Mouse (Mus musculus): ENCODE measurements around the gene Popdc2. TPM values are rescaled to one million over a fixed set of nuclear protein-coding genes. Genes with fewer than 3 reads are reported as not detected.

The Popdc2 gene
- polyA plus RNA-seq, 1 experiment from 2014 or later = 15.4 TPM

DNA sequence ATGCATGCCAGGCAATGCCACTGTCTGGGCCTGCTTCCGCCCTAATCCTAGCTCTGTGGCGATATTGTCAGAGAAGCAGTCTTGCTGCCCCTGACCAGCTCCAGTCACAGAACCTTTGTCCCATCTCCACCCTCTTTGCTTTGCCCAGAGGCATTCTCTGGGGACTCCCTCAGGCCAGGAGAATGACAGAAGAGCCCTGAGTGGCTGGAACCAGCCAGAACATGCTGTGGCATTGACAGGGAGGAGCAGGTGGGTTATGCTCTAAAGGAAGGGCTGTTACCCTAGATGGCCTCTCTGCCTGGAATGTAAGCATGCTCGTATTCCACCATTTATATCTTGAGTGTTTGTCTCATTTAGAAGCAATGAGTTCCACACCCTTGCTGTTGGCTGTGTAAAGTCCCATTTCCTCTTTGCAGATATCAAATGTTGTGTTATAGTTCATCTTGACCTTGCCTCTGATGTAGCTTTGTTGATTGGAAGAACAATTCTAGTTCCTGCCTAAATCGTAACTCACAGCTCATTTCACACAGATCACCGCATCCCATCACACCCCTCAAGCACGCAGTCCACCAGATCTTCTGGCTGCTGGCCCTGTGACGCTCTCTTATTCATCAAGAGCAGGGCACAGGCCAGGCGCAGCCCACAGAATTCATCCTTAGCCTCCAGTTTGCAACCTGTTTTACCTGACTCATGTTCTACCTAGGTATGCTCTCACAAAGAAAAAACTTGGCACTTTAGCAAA is 8.8 kb downstream of the Popdc2 start:
- Histone ChIP-seq H3K4me2 (replicated peaks) (no peak overlapping the region), H3K4me1 (replicated peaks) (no peaks in the 10 kb centered on the region), H3K9ac (no peak overlapping the region), H3K27ac (no peak overlapping the region), H3K9me3 (no peaks in the 10 kb centered on the region), H3K36me3 (no peaks in the 10 kb centered on the region), H3K4me3 (replicated peaks) (no peak overlapping the region), H3K27me3 (replicated peaks) (no peaks in the 10 kb centered on the region)
- WGBS = 79% methylated on average over 8 of the region's 8 CpGs
- no peak for ATAC-seq

DNA sequence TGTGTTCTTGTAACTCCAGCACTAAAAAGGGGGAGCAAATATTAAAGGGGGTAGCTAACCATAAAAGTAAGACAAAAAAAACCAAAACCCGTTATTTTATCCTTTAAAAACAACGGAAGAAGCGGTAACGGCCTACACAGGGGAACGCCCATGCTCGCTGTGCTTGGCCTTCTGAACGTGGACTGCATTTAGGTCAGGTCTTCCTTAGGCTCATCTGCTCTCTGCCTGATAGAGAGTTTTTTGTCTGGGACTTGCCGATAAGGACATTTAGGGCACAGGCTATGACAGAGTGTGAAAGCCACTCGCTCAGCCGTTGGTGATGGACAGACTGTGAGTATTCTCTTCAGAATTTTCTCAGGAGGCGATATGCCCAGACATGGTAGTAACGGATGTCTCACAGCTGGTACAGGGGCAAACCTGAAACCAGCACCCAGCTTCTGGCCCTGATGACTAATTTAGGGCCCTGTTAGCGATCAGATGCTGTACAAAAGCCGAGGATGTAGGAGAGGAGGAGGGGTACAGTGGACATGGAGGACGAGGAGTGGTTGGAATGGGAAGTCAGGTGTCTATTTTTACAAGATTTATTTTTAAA is 9.8 kb downstream of the Popdc2 start:
- Histone ChIP-seq H3K27ac (no peak overlapping the region), H3K36me3 (no peaks in the 10 kb centered on the region), H3K4me1 (replicated peaks) (0 out of 2 replicates have a peak, but pooled peaks cover 4% of the 10 kb centered on the region), H3K4me3 (replicated peaks) (no peak overlapping the region), H3K9me3 (no peaks in the 10 kb centered on the region), H3K9ac (no peak overlapping the region), H3K4me2 (replicated peaks) (no peak overlapping the region), H3K27me3 (replicated peaks) (no peaks in the 10 kb centered on the region)
- WGBS = 90% methylated on average over 15 of the region's 15 CpGs
- ATAC-seq = peak; percentile 65; the same call in 1 of the 2 replicates

DNA sequence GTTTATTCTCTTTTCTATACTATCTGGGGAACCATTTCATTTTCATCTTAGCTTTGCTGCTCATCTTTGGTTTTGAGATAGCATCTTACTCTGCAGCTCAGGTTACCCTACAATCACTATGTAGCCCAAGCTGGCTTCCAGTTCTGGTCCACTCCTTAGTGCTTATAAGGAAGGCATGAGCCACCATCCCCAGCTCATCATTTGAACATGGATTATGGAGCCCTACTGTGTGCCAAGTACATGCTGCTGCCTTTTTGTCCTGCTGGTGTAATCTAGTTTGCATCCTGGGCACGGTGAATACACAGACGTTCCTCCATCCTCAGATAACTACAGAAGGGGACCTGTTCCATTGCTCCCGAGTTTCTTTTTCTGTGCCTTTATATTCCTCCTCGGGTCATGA is 10.9 kb downstream of the Popdc2 start:
- WGBS = 85% methylated on average over 4 of the region's 4 CpGs
- no peaks in the 10 kb centered on the region for H3K9me3 ChIP-seq
- H3K4me1 ChIP-seq (replicated peaks) = 0 out of 2 replicates have a peak, but pooled peaks cover 7% of the 10 kb centered on the region
- no peak overlapping the region for H3K4me3 ChIP-seq (replicated peaks)
- H3K36me3 ChIP-seq = no peaks in the 10 kb centered on the region
- H3K9ac ChIP-seq = no peak overlapping the region
- ATAC-seq = no peak
- H3K27ac ChIP-seq = no peak overlapping the region
- H3K4me2 ChIP-seq (replicated peaks) = no peak overlapping the region
- H3K27me3 ChIP-seq (replicated peaks) = no peaks in the 10 kb centered on the region

DNA sequence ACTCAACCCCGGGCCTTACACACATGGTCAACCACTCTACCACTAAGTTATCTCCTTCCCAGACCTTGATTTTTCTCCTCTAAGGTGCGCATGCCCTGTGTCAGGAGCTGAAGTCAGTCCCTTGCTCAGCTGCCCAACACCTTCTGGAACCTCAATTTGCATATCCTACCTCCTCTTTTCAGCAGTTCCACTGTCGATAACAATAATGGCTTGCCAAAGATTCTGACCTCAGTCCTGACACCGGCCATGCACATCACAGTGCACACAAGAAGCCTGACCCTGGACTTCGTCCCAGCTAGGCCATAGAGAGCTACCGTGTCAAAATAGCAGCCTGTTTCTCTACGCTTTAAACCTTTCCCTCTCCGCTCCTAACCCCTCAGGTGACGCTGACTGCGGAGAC is 11.4 kb downstream of the Popdc2 start:
- H3K4me3 ChIP-seq (replicated peaks) = no peak overlapping the region
- H3K36me3 ChIP-seq = no peaks in the 10 kb centered on the region
- no peak overlapping the region for H3K4me2 ChIP-seq (replicated peaks)
- 0 out of 2 replicates have a peak, but pooled peaks cover 7% of the 10 kb centered on the region for H3K4me1 ChIP-seq (replicated peaks)
- no peaks in the 10 kb centered on the region for H3K27me3 ChIP-seq (replicated peaks)
- WGBS = 80% methylated on average over 10 of the region's 10 CpGs
- H3K9me3 ChIP-seq = no peaks in the 10 kb centered on the region
- ATAC-seq = no peak
- no peak overlapping the region for H3K9ac ChIP-seq
- H3K27ac ChIP-seq = no peak overlapping the region

DNA sequence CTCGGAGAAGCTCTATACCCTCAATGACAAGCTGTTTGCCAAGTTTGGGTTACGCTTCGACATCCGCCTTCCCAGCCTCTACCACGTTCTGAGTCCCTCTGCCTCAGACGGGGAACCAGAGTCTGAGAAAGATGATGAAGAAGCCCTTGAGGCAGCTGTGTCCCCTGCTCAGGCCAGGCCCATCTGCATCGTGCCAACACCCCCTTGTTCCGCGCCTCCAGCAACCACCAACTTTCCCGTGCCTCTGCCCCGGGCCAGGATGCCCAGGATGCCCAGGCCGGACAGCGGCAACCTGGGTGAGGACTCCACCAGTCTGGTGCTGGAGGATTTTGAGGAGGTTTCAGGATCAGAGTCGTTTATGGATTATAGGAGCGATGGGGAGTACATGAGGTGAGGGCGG is 11.9 kb downstream of the Popdc2 start:
- H3K36me3 ChIP-seq = no peaks in the 10 kb centered on the region
- 84% methylated on average over 16 of the region's 16 CpGs for WGBS
- 0 out of 2 replicates have a peak, but pooled peaks cover 7% of the 10 kb centered on the region for H3K4me1 ChIP-seq (replicated peaks)
- no peak overlapping the region for H3K4me3 ChIP-seq (replicated peaks)
- no peak overlapping the region for H3K4me2 ChIP-seq (replicated peaks)
- no peaks in the 10 kb centered on the region for H3K9me3 ChIP-seq
- no peak overlapping the region for H3K27ac ChIP-seq
- no peaks in the 10 kb centered on the region for H3K27me3 ChIP-seq (replicated peaks)
- no peak for ATAC-seq
- H3K9ac ChIP-seq = no peak overlapping the region

DNA sequence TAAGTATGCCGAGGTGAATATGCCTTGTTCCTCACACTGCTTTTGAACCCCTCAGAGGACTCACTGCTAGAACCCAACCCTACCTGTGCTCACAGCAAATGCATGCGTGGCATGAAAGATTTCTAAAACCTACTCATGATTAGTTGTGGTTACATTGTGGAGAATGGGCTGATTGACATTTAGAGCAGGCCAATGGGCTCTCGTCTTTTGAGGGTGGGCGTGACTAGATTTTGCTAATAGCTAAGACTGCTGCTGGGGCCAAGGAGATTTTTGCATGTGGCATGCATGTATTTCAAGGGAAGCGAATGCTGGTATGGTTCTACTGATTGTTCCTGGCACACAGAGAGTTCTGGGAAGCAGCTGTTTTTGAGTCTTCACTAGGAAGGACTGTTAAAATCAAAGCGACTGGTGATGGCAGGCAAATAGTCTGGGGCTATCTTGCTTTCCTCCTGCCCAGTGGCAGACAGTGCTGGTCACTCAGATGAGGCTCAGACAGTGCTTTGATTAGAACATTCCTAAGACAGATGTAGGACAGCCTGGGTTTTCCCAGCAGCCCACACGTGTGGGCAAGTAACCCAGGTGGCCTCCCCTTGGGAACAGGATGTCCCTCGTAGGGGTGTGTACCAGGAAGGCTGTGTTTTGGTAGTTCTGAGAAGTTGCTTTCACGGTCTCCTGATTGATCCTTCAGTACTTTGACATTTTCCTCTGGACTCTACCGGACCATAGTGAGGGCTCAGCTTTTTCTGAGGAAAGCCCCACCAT is 12.6 kb downstream of the Popdc2 start:
- 83% methylated on average over 10 of the region's 10 CpGs for WGBS

DNA sequence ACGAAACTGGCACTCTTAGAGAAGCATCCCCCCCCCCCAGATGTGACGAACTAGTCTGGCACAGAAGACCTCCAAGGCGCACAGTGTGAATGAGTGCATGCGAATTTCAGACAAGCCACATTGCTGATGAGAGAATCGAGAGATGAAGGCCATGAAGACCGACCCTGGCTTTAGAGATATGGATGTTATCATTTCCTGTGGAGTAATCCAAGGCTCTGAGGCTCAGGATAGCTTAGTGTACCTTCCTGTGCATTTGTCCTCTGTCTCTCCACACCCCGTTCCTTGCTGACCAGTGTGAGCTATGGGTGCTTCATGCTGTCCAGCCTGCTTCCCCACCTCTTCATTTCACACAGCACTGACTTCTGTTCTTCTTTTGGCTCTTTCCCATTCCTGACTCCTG is 13.2 kb downstream of the Popdc2 start:
- H3K9ac ChIP-seq = no peak overlapping the region
- H3K4me3 ChIP-seq (replicated peaks) = no peak overlapping the region
- H3K36me3 ChIP-seq = no peaks in the 10 kb centered on the region
- 0 out of 2 replicates have a peak, but pooled peaks cover 11% of the 10 kb centered on the region for H3K4me1 ChIP-seq (replicated peaks)
- no peaks in the 10 kb centered on the region for H3K9me3 ChIP-seq
- no peaks in the 10 kb centered on the region for H3K27me3 ChIP-seq (replicated peaks)
- no peak overlapping the region for H3K27ac ChIP-seq
- no peak for ATAC-seq
- H3K4me2 ChIP-seq (replicated peaks) = no peak overlapping the region
- WGBS = 81% methylated on average over 7 of the region's 7 CpGs

More for the DNA sequence above, 12.6 kb downstream of the Popdc2 start:
- H3K27me3 ChIP-seq (replicated peaks) = no peaks in the 10 kb centered on the region
- H3K4me1 ChIP-seq (replicated peaks) = 0 out of 2 replicates have a peak, but pooled peaks cover 9% of the 10 kb centered on the region
- H3K36me3 ChIP-seq = no peaks in the 10 kb centered on the region
- no peak overlapping the region for H3K4me2 ChIP-seq (replicated peaks)
- no peak overlapping the region for H3K27ac ChIP-seq
- no peak for ATAC-seq
- H3K9ac ChIP-seq = no peak overlapping the region
- no peak overlapping the region for H3K4me3 ChIP-seq (replicated peaks)
- no peaks in the 10 kb centered on the region for H3K9me3 ChIP-seq

DNA sequence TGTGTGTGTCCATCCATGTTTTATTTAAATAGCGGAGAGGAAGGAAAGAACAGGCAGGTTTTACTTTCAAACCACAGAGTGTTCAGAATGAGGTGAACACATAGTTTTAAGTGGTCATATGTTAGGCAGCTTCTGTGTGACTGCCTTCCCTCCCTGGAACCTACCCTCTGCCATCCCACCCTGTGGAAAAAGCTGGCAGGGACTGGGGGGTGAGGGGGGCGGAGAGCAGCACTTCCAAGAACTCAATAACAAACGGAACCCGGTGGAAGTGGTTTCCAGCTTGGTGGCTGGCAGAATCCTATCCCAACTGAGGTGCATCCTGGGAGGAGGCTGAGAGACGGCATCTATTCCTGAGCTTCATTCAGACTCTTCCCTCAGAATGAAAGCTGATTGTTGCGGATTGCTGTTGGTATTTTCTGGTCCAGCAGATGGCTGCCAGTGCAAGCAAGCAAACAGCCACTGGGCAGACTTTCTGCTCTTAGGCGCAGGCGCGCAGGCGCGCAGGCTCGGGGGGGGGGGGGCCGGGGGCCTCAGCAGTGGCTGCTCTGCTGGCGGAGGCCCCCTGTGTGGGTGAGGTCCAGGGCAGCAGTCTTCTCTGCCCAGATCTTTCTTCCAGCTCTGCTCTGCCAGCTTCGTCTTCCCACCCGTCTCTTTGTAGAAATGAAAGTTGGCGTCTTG is 14.3 kb downstream of the Popdc2 start:
- H3K4me1 ChIP-seq (replicated peaks) = 0 out of 2 replicates have a peak, but pooled peaks cover 11% of the 10 kb centered on the region
- 32% methylated on average over 17 of the region's 17 CpGs for WGBS
- H3K27me3 ChIP-seq (replicated peaks) = no peaks in the 10 kb centered on the region
- H3K9me3 ChIP-seq = no peaks in the 10 kb centered on the region
- peak; percentile 81 for ATAC-seq
- peak overlapping the region; percentile 30 for H3K4me3 ChIP-seq (replicated peaks)
- H3K4me2 ChIP-seq (replicated peaks) = peak overlapping the region; percentile 56
- peak overlapping the region; percentile 36 for H3K9ac ChIP-seq
- H3K36me3 ChIP-seq = no peaks in the 10 kb centered on the region
- peak overlapping the region; percentile 28; the same call in 1 of the 2 replicates for H3K27ac ChIP-seq

DNA sequence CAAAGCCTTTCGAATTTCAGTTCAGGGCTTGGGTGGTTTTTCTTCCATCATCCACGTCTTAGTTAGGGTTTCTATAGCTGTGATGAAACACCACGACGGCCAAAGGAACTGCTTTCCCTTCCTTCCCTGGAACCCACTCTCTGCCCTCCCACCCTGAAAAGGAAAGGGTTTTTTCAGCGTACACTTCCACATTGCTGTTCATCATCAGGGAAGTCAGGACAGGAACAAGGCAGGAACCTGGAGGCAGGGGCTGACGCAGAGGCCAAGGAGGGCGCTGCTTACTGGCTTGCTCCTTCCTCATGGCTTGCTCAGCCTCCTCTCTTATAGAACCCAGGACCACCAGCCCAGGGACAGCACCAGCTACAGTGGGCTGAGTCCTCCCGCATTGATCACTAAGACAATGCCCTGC is 14.8 kb downstream of the Popdc2 start:
- peak overlapping the region; percentile 28; the same call in 1 of the 2 replicates for H3K27ac ChIP-seq
- peak overlapping the region; percentile 30 for H3K4me3 ChIP-seq (replicated peaks)
- H3K4me1 ChIP-seq (replicated peaks) = 0 out of 2 replicates have a peak, but pooled peaks cover 11% of the 10 kb centered on the region
- no peaks in the 10 kb centered on the region for H3K27me3 ChIP-seq (replicated peaks)
- ATAC-seq = peak; percentile 29; the same call in 1 of the 2 replicates
- 40% methylated on average over 8 of the region's 8 CpGs for WGBS
- H3K9ac ChIP-seq = peak overlapping the region; percentile 36
- no peaks in the 10 kb centered on the region for H3K36me3 ChIP-seq
- H3K4me2 ChIP-seq (replicated peaks) = peak overlapping the region; percentile 56
- no peaks in the 10 kb centered on the region for H3K9me3 ChIP-seq

DNA sequence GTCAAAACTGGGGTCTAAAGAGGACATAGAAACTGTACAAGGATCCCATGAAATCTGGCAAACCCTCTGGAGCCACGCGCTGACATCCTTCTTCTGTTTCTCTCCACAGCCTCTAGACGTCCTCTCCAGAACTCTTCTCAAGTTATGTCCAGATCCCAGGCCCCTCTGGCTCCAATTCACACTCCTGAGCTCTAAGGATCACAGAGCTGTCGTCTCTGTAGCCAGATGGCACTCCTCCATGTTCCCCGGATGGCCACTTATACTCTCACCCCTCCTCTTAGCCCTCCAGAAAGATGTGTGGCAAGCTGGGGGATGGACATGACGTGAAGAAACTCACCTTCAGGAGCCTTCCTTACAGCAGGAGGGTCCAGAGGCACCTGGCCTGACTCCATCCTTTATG is 15.5 kb downstream of the Popdc2 start:
- no peak for ATAC-seq
- H3K9me3 ChIP-seq = no peaks in the 10 kb centered on the region
- H3K4me1 ChIP-seq (replicated peaks) = 0 out of 2 replicates have a peak, but pooled peaks cover 11% of the 10 kb centered on the region
- H3K36me3 ChIP-seq = no peaks in the 10 kb centered on the region
- no peak overlapping the region for H3K4me2 ChIP-seq (replicated peaks)
- no peak overlapping the region for H3K4me3 ChIP-seq (replicated peaks)
- H3K9ac ChIP-seq = no peak overlapping the region
- no peak overlapping the region for H3K27ac ChIP-seq
- no peaks in the 10 kb centered on the region for H3K27me3 ChIP-seq (replicated peaks)
- 85% methylated on average over 6 of the region's 6 CpGs for WGBS

DNA sequence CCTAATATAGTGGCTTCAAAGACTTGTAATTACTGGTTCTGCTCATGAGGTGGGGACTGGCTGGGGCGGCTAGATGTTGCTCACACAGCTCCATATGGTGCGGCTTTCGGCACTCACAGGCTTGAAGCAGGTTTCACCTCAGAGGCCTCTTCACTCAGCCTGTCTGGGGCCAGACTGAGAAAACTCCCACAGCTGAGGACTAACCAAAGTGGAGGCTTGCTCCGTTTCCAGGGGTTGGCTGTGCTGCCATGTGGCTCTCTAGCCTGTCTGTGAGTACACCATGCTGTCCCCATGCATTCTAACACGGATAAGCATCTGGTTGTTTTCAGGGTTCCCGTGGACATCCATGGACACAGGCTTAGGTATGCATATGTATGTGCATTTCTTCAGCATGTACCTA is 16.6 kb downstream of the Popdc2 start:
- 81% methylated on average over 6 of the region's 6 CpGs for WGBS
- Histone ChIP-seq H3K4me1 (replicated peaks) (0 out of 2 replicates have a peak, but pooled peaks cover 11% of the 10 kb centered on the region), H3K36me3 (no peaks in the 10 kb centered on the region), H3K27ac (no peak overlapping the region), H3K9ac (no peak overlapping the region), H3K27me3 (replicated peaks) (no peaks in the 10 kb centered on the region), H3K4me3 (replicated peaks) (no peak overlapping the region), H3K9me3 (no peaks in the 10 kb centered on the region), H3K4me2 (replicated peaks) (no peak overlapping the region)
- ATAC-seq = peak; percentile 6; the same call in 1 of the 2 replicates
